Mouse (Mus musculus): ENCODE data around the gene Cux2.

Gene Cux2

DNA sequence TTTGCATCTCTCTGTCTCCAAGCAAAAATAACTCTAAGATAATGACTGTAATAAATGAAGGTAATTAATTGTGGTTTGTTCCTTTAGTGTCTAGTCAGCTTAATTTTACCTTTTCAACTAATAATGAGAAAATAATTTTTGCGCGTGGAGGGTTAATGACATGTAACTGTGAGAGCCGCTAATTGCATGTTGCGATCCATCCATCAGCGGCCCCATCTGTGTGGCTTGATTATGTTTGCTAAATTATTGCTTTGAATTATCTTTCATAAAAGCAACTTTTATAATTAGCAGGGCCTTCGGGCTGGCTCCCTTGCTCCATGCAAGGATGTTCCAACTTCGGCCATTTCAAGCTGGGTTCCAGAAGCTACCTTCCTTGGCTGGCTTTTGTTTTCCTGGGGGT lies 130.7 kb downstream of the Cux2 start:
- no peak for DNase-seq (ENCODE audit: low spot score in 2 of 2)

DNA sequence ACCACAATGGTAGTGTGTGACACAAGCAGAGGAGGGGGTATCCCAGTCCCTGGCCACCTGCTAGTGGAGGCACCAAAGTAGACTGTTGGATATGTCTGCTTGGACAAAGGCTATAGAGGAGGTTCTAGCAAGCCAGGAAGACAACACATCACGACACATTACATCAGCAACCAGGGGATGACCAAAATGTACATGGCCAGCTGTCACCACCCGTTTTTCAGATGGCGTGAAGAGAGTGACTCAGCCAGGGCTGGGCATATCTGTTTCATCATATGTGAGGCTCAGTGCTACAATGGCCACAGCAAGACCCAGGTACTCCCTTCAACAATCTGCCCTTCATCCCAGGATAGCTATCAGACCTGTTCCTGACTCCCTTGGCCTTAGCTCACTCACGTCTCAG lies 133.1 kb downstream of the Cux2 start:
- DNase-seq (ENCODE audit: low spot score in 2 of 2), result no peak

DNA sequence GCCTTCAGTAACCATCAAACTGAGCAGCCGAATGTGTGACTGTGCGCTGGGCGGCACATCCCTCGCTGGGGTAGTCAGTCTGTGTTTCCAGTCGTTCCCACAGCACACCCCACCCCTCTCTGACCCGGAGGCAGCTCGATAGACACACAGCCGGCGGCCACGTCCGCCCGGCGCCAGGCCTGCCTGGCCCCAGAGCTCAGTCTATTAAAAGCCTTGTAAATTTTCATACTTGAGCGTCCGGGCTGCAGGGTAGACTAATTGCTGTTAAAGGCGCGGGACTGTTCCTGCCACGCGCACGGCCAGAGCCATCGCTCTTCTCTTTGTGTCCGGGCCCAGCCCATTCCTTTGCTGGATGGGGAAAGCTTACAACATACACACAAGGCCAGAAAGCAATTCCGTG lies 135.9 kb downstream of the Cux2 start:
- DNase-seq (ENCODE audit: low spot score in 2 of 2), result no peak

DNA sequence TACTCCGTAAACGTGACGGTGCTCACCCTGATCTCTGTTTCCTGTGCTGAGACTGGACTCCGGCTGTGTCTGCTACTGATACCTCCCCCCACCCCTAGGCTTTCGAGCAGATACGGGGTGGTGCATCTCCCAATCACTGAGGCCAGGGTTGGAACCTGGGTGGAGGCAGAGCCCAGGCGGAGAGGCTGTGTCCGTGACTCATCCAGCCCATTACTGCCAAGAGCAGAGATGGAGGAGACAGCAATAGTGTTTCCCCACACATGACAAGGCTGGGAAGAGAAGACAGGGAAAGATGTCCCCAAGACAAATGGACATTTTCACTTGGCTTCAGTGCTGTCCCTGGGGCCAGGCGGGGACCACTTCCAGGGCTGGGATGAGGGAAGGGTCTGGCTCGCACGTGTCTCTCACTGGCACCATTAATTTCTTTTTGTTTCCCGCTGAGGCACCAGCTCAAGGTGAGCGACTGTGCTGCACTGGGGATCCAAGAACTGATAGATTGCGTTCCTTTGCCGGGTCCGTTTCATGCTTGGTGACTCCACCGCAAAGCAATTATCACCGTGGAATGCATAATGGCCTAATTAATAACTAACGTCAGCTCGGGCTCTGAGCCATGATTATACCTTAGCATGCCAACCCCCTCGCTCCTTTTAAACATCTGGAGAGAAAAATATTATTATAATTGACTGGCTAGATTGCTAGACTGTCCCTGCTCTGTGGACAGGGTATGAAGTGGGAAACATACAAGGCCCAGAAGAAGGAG lies 140.5 kb downstream of the Cux2 start:
- no peak for DNase-seq (ENCODE audit: low spot score in 2 of 2)

DNA sequence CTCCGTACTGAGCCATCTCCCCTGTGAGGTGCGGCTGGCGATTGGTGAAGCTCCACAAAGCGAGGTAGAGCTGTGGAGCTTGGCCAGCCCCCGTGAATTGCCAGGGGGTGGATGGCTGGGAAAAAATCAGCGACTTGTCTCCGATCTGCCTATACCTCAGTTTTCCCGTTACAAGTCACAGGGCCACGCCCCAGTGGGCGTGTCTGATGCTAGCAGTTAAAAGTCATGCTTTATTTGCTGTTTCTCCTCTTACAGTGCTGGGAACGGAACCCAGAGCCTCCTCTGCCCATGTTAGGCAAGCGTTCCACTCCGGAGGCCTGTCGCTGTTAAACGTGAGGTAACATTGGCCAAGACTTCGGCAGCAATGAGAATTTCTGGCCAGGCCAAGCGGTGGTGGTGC lies 144.2 kb downstream of the Cux2 start:
- DNase-seq (ENCODE audit: low spot score in 2 of 2), result no peak

DNA sequence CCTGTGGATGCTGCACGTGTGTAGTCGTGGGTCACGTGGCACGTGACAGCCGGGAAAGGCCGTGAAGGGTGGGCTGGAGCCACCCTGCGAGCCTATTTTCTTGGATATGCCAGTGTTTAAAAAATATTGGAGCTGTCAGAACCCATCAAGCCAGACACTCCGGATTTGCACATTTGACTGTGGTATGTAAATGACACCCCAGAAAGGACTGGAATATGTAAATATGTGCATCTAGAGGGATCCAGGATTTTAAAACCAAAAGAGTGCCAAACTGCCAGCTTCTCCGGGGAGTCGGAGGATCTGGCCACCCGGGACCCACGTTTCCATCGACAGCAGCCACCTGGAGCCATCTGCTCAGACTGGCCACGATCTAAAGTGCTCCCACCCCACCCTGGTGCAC lies 145.1 kb downstream of the Cux2 start:
- no peak for DNase-seq (ENCODE audit: low spot score in 2 of 2)

DNA sequence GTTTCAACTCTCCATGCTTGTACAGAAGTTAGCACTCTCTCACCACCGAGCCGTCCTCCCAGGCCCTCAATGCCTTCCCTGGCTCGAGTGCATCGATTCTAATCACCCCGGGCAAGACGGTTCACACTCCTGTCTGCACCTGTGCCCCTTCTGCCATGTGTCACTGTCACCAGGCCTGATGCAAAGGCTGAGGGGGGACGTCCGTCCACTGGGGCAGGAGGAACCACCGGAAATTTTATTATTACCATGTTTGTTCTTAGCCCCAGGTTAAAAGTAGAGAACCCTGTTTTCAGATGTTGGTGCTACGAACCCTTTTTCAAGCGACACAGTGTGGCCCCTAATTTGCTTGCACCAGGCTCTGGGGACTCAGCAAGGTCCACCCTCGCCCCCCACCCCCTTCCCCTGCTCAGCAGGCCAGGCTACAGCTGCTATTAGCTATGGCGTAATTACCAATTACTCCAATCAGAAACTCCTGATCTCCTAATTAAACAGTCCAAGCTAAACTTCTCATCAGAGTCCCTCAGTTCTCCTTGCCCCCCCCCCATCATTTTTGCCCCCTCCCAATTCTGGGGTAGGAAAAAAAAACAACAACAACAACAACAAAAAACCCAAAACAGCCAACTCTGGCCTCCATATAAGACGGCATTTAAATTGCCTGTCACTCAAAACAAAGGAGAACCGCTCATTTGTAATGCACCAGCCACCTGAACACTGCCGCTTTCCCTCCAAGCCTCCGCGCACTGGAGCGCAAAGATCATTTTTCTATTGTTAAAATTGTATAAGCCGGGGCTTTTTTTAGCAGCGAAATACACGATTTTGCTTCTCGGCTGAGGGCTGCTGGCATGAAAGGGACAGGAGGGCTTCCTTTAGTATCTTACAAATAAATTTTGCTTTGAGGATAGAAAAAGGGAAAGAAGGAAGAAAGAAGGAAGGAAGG lies 146.8 kb downstream of the Cux2 start:
- no peak for DNase-seq (ENCODE audit: low spot score in 2 of 2)

DNA sequence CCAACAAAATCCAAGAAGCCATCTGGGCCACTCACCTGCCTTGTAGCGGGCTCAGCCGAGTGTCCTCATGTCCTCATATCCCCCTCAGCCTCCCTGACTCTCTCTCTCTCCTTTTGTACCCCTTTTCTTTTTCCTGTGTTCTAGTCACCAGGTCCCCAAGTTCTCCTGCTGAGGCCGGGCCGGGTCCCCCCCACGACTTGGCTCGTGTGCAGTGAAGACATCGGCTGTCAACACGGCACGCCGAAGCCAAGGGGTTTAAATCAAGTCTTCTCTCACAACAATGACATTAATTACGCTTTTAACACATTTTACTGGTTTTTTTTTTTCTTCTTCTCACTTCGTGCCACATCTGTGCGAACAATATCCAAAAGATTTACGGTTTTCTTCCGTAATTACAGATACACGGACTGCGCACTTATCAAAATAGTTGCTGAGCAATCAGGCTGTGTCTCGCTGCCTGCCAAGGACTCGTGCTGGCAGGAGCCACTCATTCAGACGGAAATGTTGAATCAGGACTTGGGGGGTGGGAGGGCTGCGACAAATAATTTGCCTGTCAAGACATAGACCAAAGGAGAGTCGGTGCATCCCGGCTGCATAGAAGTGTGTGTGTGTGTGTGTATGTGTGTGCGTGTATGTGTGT lies 154.7 kb downstream of the Cux2 start:
- DNase-seq (ENCODE audit: low spot score in 2 of 2), result no peak

DNA sequence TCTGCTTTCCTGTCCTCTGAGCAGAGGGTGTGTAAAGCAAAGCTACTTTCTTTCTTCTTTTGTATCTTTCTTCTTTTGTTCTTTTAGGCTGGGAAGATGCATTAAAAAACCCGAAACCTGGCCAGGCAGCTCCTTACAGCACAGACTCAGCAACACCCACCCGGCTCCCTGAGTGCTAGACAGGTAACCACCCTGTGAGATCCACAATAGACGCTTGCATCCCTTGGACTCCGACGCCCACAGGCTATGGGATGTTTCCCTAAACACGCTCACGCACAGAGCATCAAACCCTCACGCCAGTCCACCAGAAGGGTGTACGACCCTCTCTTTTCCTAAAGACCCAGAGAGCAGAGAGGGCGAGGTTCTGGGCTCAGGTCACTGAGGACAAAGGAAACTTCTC lies 155.3 kb downstream of the Cux2 start:
- no peak for DNase-seq (ENCODE audit: low spot score in 2 of 2)

DNA sequence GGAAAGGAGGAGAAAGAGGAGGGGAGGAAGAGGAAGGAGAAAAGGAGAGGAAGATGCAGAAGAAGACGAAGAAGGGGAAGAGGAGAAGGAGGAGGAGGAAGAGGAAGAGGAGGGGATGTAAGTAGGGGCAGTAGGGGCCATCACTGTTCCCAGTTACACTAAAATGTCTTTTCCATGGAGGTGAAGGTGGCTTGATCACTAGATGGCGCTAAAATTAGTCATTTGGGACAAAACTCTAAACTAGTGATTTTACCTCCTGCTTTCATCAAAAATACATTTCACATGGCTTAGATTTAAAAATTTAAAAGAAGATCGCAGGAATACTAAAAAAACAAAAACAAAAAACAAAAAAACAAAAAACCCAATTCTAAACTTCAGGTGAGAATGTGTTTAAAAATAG lies 156.3 kb downstream of the Cux2 start:
- no peak for DNase-seq (ENCODE audit: low spot score in 2 of 2)

DNA sequence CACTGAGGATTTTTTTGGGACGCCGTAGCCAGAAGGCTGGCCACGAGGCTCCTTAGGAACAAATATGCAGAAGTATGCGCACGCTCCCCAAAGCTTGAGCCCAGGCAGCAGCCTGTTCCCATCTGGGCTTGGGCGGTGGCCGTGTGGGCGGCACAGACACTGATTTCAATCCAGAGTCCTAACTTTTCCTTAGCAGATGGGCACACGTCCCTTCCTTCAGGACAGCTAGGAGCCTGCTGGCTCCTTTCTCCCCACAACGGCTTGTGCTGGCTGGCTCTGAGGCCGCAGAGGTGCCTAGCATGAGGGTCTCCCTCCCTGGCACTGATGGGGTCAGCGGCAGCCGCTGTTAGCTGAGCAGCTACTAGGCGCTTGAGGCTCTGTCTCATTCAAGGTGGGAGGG lies 157.6 kb downstream of the Cux2 start:
- no peak for DNase-seq (ENCODE audit: low spot score in 2 of 2)

DNA sequence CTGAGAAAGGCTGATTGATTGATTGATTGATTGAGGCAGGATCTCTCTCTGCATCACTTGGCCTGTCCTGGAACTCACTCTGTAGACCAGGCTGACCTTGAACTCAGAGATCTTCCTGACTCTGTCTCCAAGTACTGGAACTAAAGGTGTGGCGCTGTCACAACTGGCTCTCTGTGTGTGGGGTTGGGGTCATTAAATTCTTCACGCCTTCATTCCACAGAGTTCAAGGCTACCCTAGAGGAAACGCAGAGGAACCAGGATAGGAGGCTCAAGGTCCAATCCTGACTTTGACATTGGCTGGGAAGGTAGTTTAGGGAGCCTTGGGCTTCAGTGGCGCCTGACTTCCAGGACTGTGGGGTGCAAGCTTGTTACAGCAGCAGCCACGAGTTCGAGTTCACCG lies 159.0 kb downstream of the Cux2 start:
- DNase-seq (ENCODE audit: low spot score in 2 of 2), result no peak

DNA sequence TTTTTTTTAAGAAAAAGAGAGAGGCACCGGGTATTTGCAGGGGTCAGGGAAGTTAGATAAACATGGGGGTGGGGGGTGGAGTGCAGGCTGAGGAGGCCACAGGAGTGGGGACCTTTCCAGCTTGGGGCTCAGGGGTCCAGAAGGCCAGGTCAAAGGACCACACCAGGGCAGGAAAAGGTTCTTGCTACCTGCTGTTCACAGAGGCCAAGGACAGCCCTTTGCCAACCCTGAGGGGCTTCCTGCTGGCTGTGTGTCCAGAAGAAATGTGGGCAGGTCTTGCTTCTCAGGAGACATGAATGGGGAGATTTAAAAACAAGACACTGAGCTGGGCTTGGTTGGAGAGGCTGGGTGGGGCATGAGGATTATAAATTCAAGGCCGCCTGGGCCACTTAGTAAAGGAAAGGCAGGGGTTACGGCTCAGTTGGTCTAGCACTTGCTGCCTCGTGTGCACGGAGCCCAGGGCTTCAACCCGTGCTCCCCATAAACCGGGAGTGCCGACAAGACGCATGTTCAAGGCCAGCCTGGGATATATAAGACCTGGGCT lies 160.0 kb downstream of the Cux2 start:
- no peak for DNase-seq (ENCODE audit: low spot score in 2 of 2)

DNA sequence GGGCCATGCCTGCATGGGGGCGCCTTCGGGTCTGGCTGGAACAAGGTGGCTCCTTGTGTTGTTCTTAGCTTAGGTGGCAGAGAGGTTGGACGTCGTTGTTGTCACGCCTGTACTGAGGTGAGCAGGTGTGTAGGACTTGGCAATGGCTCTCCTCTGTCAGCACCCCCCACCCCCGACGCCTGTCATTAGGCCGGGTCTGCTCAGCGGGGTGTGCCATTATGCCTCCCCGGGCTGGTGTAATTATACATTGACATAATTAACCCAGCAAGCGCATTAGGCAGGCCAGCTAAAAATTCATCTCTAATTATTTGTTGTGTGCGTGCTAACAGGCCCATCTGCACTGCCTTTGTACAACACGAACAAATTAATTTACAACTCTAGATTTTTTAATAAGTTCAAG lies 160.5 kb downstream of the Cux2 start:
- DNase-seq (ENCODE audit: low spot score in 2 of 2), result no peak

DNA sequence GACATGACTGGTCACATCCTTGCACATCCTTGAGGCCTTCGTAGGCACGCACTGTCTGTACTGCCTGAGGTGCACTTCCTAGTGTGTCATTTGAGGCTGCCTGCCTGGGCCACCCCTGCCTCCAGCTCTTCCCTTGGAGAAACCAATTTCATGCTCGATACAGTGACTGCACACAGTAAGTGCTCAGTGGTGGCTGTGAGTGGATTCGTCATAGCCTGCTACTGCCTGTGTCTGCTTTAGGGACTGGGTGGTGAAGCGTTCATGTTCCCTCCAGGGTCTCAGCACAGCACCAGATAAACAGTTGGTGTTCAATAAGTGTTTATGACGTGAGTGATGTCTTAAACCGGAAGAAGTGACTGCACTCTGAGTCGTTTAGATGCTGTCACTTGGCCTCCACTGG lies 166.5 kb downstream of the Cux2 start:
- no peak for DNase-seq (ENCODE audit: low spot score in 2 of 2)

DNA sequence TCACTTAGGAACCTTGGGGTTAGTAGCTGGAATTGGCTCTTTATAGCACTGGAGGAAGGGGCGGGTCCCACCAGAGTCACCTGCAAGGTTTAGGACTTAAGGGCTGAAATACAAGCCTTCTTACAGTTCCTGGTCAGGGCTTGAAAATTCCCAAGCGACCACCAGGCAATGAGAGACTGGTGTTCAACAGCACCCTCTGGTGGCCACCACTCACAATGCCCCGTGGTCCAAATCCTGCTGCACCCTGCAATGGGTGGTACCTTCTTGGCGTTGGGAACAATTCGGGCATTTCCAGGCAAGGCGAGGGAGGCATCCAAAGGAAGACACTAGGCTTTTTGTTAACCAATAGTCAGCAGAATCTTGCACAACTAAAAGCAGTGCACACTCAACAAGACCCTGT lies 170.7 kb downstream of the Cux2 start:
- peak; percentile 16 to 17 for DNase-seq (ENCODE audit: low spot score in 2 of 2)

DNA sequence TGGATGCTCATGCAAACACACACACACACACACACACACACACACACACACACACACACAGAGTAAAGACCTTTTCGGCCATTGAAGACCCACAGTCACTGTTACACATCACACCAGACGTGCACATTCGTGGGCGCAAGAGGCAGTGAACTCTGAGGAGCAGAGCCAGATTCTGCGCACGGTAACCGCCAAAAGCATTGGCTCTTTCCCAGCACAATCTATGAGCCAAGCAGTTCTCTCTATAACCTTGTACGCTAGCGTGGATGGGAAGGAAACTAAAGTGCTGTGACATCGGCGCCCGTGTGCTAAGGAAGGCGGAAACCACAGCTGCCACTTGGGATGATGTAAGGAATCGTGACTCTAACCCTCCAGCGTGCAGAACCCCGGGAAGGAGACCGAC lies 171.2 kb downstream of the Cux2 start:
- DNase-seq (ENCODE audit: low spot score in 2 of 2), result no peak

DNA sequence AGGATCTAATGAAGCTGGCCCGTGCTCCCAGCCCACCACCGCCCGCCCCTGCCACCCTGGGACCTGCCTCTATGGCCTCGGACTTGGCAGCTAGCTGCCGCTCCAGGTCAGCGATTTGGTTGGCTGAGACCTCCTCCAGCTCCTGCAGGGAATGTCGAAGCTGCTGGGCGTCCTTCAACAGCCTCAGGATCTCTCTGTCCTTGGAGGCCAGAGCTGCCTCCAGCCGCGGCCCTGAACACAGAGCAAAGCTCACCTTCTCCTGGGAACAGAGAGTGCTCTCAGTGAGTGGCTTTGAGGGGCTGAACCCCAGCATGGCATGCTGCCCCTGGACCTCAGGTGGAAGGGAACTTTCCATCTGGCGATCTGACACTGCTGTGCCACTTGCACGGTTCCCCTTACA lies 173.0 kb downstream of the Cux2 start:
- DNase-seq (ENCODE audit: low spot score in 2 of 2), result no peak

DNA sequence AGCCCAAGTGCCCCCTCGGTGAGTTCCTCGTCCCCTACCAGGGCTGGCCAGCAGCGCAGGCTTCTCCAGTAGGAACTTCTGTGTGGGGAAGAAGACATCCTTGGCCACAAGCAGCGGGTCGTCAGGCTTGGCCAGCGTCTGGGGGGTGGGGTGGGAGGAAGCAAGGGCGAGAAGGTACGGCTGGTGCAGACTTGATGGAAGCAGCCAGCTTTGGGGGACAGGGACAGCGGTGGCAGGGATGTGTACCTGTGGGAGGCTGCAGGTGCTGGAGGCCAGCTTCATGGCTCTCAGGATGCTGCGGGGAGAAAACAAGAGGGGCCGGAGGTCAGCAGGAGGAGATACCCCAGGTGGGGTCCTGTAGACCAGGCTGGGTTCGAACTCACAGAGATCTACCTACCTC lies 174.9 kb downstream of the Cux2 start:
- DNase-seq (ENCODE audit: low spot score in 2 of 2), result no peak

DNA sequence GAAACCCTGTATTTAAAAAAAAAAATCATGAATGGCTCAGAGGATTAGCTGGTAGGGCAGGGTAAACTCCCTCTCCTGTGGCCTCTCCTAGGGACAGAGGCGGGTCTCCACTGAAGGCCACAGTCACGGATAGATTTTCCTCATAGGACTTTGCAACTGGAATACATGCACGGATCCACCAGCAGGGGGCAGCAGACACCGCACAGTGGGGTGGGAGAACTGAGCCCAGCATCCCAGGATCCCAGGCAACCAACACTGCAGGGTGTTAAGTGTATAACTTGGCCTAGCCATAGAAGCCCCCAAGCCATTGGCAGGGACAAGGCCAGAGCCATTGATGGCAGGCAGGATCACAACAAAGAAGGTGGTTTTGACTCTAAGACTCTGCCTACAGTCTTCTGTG lies 177.7 kb downstream of the Cux2 start:
- peak in 1 of 2 experiments; percentile 27 for DNase-seq (ENCODE audit: low spot score in 2 of 2)

DNA sequence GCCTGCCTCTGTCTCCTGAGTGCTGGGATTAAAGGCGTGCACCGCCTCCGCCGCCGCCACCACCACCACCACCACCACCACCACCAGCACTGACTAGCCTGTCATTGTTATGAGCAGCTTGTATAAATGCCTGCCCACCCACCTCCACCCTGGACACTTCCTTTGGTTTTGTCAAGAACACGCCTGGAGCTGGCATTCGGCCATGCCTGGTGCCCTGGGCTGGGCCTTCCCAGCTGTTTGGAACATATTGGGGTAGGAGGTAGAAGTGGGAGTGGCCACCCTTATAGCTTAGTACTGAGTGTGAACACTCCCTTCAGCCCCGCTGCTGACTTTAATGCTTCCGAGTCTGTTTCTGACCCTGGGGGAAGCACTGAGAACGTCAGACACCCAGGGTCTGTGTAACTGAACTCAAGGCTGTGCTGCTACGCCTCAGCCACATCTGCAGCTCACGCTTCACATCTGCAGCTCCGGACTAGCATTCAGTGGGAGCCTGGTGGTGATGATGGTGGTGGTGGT lies 178.3 kb downstream of the Cux2 start:
- DNase-seq (ENCODE audit: low spot score in 2 of 2), result no peak

DNA sequence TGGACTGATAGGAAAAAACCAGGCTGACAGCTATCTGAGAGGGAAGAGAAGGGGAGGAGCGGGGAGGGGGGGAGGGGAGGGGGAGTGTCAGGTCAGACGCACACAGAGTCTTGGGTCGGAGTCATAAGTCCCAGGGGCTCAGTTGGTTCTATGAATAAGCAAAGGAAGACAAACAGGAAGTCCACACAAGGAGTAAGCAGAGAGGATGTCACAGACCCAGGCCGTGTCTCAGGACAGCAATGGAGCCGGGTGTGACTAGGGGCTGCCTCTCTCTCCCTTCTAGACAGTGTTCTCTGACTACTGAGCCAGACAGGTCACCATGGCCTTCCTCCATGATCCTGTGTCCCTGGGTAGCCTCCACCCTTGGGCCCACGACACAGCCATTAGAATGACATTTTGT lies 179.1 kb downstream of the Cux2 start:
- no peak for DNase-seq (ENCODE audit: low spot score in 2 of 2)

Measured in spleen, postnatal 36 days (tissue).